Mouse (Mus musculus): ENCODE data around the gene Srgap1.

The Srgap1 gene

GRCm38 (mm10) chr10:121961121-121961893, 85.8 kb downstream of the Srgap1 start:
- DNase-seq, result no peak

GRCm38 (mm10) chr10:121958741-121959140, 88.4 kb downstream of the Srgap1 start:
- no peak for DNase-seq

GRCm38 (mm10) chr10:121956505-121956904, 90.6 kb downstream of the Srgap1 start:
- no peak for DNase-seq

- no peak for DNase-seq
Measured at GRCm38 (mm10) chr10:121955730-121956129, 91.4 kb downstream of the Srgap1 start.

GRCm38 (mm10) chr10:121954877-121955276, 92.2 kb downstream of the Srgap1 start:
- DNase-seq, result no peak

GRCm38 (mm10) chr10:121953041-121953440, 94.1 kb downstream of the Srgap1 start:
- no peak for DNase-seq

- no peak for DNase-seq
Measured at GRCm38 (mm10) chr10:121946173-121946572, 100.9 kb downstream of the Srgap1 start.

GRCm38 (mm10) chr10:121931909-121932308, 115.2 kb downstream of the Srgap1 start:
- DNase-seq, result no peak

- no peak for DNase-seq
Measured at GRCm38 (mm10) chr10:121926094-121926493, 121.0 kb downstream of the Srgap1 start.

- no peak for DNase-seq
Measured at GRCm38 (mm10) chr10:121919016-121919415, 128.1 kb downstream of the Srgap1 start.

GRCm38 (mm10) chr10:121918579-121918978, 128.5 kb downstream of the Srgap1 start:
- no peak for DNase-seq

- DNase-seq, result no peak
Measured at GRCm38 (mm10) chr10:121915530-121915929, 131.6 kb downstream of the Srgap1 start.

- peak; percentile 56 for DNase-seq
Measured at GRCm38 (mm10) chr10:121904137-121904536, 143.0 kb downstream of the Srgap1 start.

- no peak for DNase-seq
Measured at GRCm38 (mm10) chr10:121902651-121903050, 144.5 kb downstream of the Srgap1 start.

- DNase-seq, result no peak
Measured at GRCm38 (mm10) chr10:121900772-121901171, 146.3 kb downstream of the Srgap1 start.

GRCm38 (mm10) chr10:121899706-121900105, 147.4 kb downstream of the Srgap1 start:
- no peak for DNase-seq

- DNase-seq, result no peak
Measured at GRCm38 (mm10) chr10:121897835-121898370, 149.2 kb downstream of the Srgap1 start.

GRCm38 (mm10) chr10:121891390-121892067, 155.6 kb downstream of the Srgap1 start:
- peak; percentile 19 for DNase-seq

- DNase-seq, result no peak
Measured at GRCm38 (mm10) chr10:121890061-121890460, 157.1 kb downstream of the Srgap1 start.

GRCm38 (mm10) chr10:121886805-121887204, 160.3 kb downstream of the Srgap1 start:
- DNase-seq, result peak; percentile 38

- DNase-seq, result no peak
Measured at GRCm38 (mm10) chr10:121885512-121886218, 161.4 kb downstream of the Srgap1 start.

- DNase-seq, result no peak
Measured at GRCm38 (mm10) chr10:121882461-121882860, 164.7 kb downstream of the Srgap1 start.

GRCm38 (mm10) chr10:121878855-121879254, 168.3 kb downstream of the Srgap1 start:
- no peak for DNase-seq

Measured in kidney, postnatal 14 days (tissue).